Comparison of ENCODE assay signal across 8 mouse cellular contexts in genomic region chr17:34951636-34952377, GRCm38 (mm10). TPM values are rescaled to one million over a fixed set of nuclear protein-coding genes. Genes with fewer than 3 reads are reported as not detected.
DNase-seq lines count a peak whose midpoint lies in the region; ATAC-seq and TF ChIP-seq lines count a peak whose summit lies in the region.

No protein-coding gene starts in this region.

- peak overlapping the region; percentile 78 for H3K4me2 ChIP-seq in heart, embryonic 14.5 days (ENCODE audit: low read length)
- H3K4me2 ChIP-seq in embryonic facial prominence, embryonic 12.5 days (replicated peaks): peak overlapping the region; percentile 83
- peak overlapping the region; percentile 57 for H3K4me2 ChIP-seq in intestine, embryonic 16.5 days (ENCODE audit: low read depth, low read length)
- peak overlapping the region; percentile 72 for H3K4me2 ChIP-seq in midbrain, embryonic 15.5 days

- no peak for DNase-seq in heart, adult 8-10 months (ENCODE audit: low spot score)
- DNase-seq in yolk sac, embryonic 10.5 days (ENCODE audit: low spot score): no peak
- no peak for DNase-seq in urinary bladder, postnatal 36 days (ENCODE audit: low spot score in 2 of 2)

- peak overlapping the region; percentile 98 to 99 for H3K4me3 ChIP-seq in heart, embryonic 14.5 days (ENCODE audit: control insufficient read depth in 1 of 2, insufficient read depth in 1 of 2, low read depth in 1 of 2, low read length in 2 of 2)
- H3K4me3 ChIP-seq in E14TG2a.4 (replicated peaks; ENCODE audit: low read length): peak overlapping the region; percentile 96
- H3K4me3 ChIP-seq in embryonic facial prominence, embryonic 12.5 days: peak overlapping the region; percentile 87
- peak overlapping the region; percentile 96 for H3K4me3 ChIP-seq in intestine, embryonic 16.5 days (ENCODE audit: low read length)
- peak overlapping the region; percentile 94 for H3K4me3 ChIP-seq in midbrain, embryonic 15.5 days

- under 1% methylated on average over 29 of the region's 29 CpGs for WGBS in heart, embryonic 14.5 days
- under 1% methylated on average over 29 of the region's 29 CpGs for WGBS in embryonic facial prominence, embryonic 12.5 days
- under 1% methylated on average over 29 of the region's 29 CpGs for WGBS in intestine, embryonic 16.5 days
- 1% methylated on average over 29 of the region's 29 CpGs for WGBS in midbrain, embryonic 15.5 days

- TF ChIP-seq CTCF in E14TG2a.4 (conservative IDR thresholded peaks at IDR 0.05; ENCODE audit: low read length): no peak

- no peak; the same call in 1 of the 2 replicates for ATAC-seq in heart, embryonic 14.5 days (ENCODE audit: insufficient number of reproducible peaks, insufficient read depth, low FRiP score, low read depth)
- no peak; the same call in none of the 2 replicates for ATAC-seq in embryonic facial prominence, embryonic 12.5 days (ENCODE audit: insufficient number of reproducible peaks, insufficient read depth, low FRiP score, low TSS enrichment)
- ATAC-seq in intestine, embryonic 16.5 days: peak; percentile 24
- ATAC-seq in midbrain, embryonic 15.5 days (replicated peaks): peak; percentile 75

- peaks cover 5% of the 10 kb centered on the region; the same call in 1 of the 2 replicates for H3K27me3 ChIP-seq in heart, embryonic 14.5 days (ENCODE audit: control insufficient read depth, insufficient read depth, low read length)
- H3K27me3 ChIP-seq in E14TG2a.4 (ENCODE audit: insufficient read depth, low read length): peaks cover 9% of the 10 kb centered on the region; the same call in 1 of the 2 replicates
- H3K27me3 ChIP-seq in embryonic facial prominence, embryonic 12.5 days: peaks cover 7% of the 10 kb centered on the region; the same call in 1 of the 2 replicates
- H3K27me3 ChIP-seq in intestine, embryonic 16.5 days (replicated peaks; ENCODE audit: control insufficient read depth, insufficient read depth, low read length): no peaks in the 10 kb centered on the region; the same call in 1 of the 2 replicates
- peaks cover 12% of the 10 kb centered on the region for H3K27me3 ChIP-seq in midbrain, embryonic 15.5 days (replicated peaks)

- H3K9ac ChIP-seq in heart, embryonic 14.5 days (ENCODE audit: low read length): peak overlapping the region; percentile 100
- peak overlapping the region; percentile 99 for H3K9ac ChIP-seq in embryonic facial prominence, embryonic 12.5 days
- peak overlapping the region; percentile 99 for H3K9ac ChIP-seq in intestine, embryonic 16.5 days (ENCODE audit: low read depth, low read length)
- H3K9ac ChIP-seq in midbrain, embryonic 15.5 days: peak overlapping the region; percentile 100

- H3K36me3 ChIP-seq in heart, embryonic 14.5 days (ENCODE audit: control insufficient read depth, insufficient read depth, low read length): peaks cover 22% of the 10 kb centered on the region
- peaks cover 28% of the 10 kb centered on the region for H3K36me3 ChIP-seq in E14TG2a.4 (ENCODE audit: insufficient read depth, low read length)
- peaks cover 18% of the 10 kb centered on the region for H3K36me3 ChIP-seq in embryonic facial prominence, embryonic 12.5 days
- H3K36me3 ChIP-seq in intestine, embryonic 16.5 days (ENCODE audit: control insufficient read depth, insufficient read depth, low read length): peaks cover 7% of the 10 kb centered on the region
- peaks cover 4% of the 10 kb centered on the region; the same call in 1 of the 2 replicates for H3K36me3 ChIP-seq in midbrain, embryonic 15.5 days (replicated peaks)

- H3K27ac ChIP-seq in heart, embryonic 14.5 days (replicated peaks in 1 of 2; ENCODE audit: control insufficient read depth in 1 of 2, insufficient read depth in 1 of 2, low read depth in 2 of 2, low read length in 2 of 2): peak overlapping the region; percentile 76 to 85
- H3K27ac ChIP-seq in embryonic facial prominence, embryonic 12.5 days: peak overlapping the region; percentile 95
- peak overlapping the region; percentile 97 for H3K27ac ChIP-seq in intestine, embryonic 16.5 days (ENCODE audit: low read length)
- H3K27ac ChIP-seq in midbrain, embryonic 15.5 days: peak overlapping the region; percentile 89

- H3K4me1 ChIP-seq in heart, embryonic 14.5 days (ENCODE audit: control insufficient read depth in 2 of 2, insufficient read depth in 2 of 2, low read length in 2 of 2): peaks cover 3 to 13% of the 10 kb centered on the region in 2 experiments
- peaks cover 21% of the 10 kb centered on the region for H3K4me1 ChIP-seq in E14TG2a.4 (replicated peaks; ENCODE audit: low read depth, low read length)
- peaks cover 9% of the 10 kb centered on the region for H3K4me1 ChIP-seq in embryonic facial prominence, embryonic 12.5 days
- H3K4me1 ChIP-seq in intestine, embryonic 16.5 days (ENCODE audit: control insufficient read depth, insufficient read depth, low read length): peaks cover 19% of the 10 kb centered on the region; the same call in 1 of the 2 replicates
- peaks cover 16% of the 10 kb centered on the region for H3K4me1 ChIP-seq in midbrain, embryonic 15.5 days

- no peaks in the 10 kb centered on the region for H3K9me3 ChIP-seq in heart, embryonic 14.5 days (ENCODE audit: control insufficient read depth, low read length)
- H3K9me3 ChIP-seq in E14TG2a.4 (ENCODE audit: low read length): no peaks in the 10 kb centered on the region
- no peaks in the 10 kb centered on the region for H3K9me3 ChIP-seq in embryonic facial prominence, embryonic 12.5 days
- no peaks in the 10 kb centered on the region for H3K9me3 ChIP-seq in intestine, embryonic 16.5 days (ENCODE audit: control insufficient read depth, low read length)
- no peaks in the 10 kb centered on the region for H3K9me3 ChIP-seq in midbrain, embryonic 15.5 days

RNA-seq across cellular contexts. Expression of gene Hspa1b, which starts 7.2 kb away (rescaled TPM):
- 0.09 and 0.19 TPM in 2 replicates for polyA plus RNA-seq in heart, embryonic 14.5 days (2014; fragmentation: Nextera tagmentation; extraction: Ambion mirVana)
- 1 to 10 TPM; 1.4 to 5.5 (median 2.6) TPM for total RNA-seq in heart, adult 8-10 months (2022)
- polyA plus RNA-seq in embryonic facial prominence, embryonic 12.5 days (2016; fragmentation: Nextera tagmentation; extraction: Ambion mirVana): 0.33 and 0.36 TPM in 2 replicates
- 0.22 and 0.24 TPM in 2 replicates for polyA plus RNA-seq in intestine, embryonic 16.5 days (2015; fragmentation: Nextera tagmentation; extraction: Ambion mirVana)
- 0.24 and 0.31 TPM in 2 replicates for polyA plus RNA-seq in midbrain, embryonic 15.5 days (2015; fragmentation: Nextera tagmentation; extraction: Ambion mirVana)

RNA-seq across cellular contexts. Expression of gene Gm20481, which starts 17.9 kb away (rescaled TPM):
- 0.55 TPM in 1 of 2 replicates, not detected in the other for polyA plus RNA-seq in heart, embryonic 14.5 days (2014; fragmentation: Nextera tagmentation; extraction: Ambion mirVana)
- not detected for total RNA-seq in heart, adult 8-10 months (2022)
- not detected in 2 replicates for polyA plus RNA-seq in embryonic facial prominence, embryonic 12.5 days (2016; fragmentation: Nextera tagmentation; extraction: Ambion mirVana)
- not detected in 2 replicates for polyA plus RNA-seq in intestine, embryonic 16.5 days (2015; fragmentation: Nextera tagmentation; extraction: Ambion mirVana)
- not detected in 2 replicates for polyA plus RNA-seq in midbrain, embryonic 15.5 days (2015; fragmentation: Nextera tagmentation; extraction: Ambion mirVana)

RNA-seq across cellular contexts. Expression of gene Hspa1a, which starts 20.1 kb away (rescaled TPM):
- polyA plus RNA-seq in heart, embryonic 14.5 days (2014; fragmentation: Nextera tagmentation; extraction: Ambion mirVana): 2.3 and 2.9 TPM in 2 replicates
- 1 to 10 TPM; 1.8 to 7.5 (median 3.6) TPM for total RNA-seq in heart, adult 8-10 months (2022)
- 4.2 and 4.9 TPM in 2 replicates for polyA plus RNA-seq in embryonic facial prominence, embryonic 12.5 days (2016; fragmentation: Nextera tagmentation; extraction: Ambion mirVana)
- 6.3 and 6.6 TPM in 2 replicates for polyA plus RNA-seq in intestine, embryonic 16.5 days (2015; fragmentation: Nextera tagmentation; extraction: Ambion mirVana)
- polyA plus RNA-seq in midbrain, embryonic 15.5 days (2015; fragmentation: Nextera tagmentation; extraction: Ambion mirVana): 12.7 and 13.3 TPM in 2 replicates

RNA-seq across cellular contexts. Expression of gene Hspa1l, which starts 20.7 kb away (rescaled TPM):
- polyA plus RNA-seq in heart, embryonic 14.5 days (2014; fragmentation: Nextera tagmentation; extraction: Ambion mirVana): 2.2 and 2.7 TPM in 2 replicates
- 10 to 100 TPM in 2 of 4 experiments, 1 to 10 TPM in 2; 8.7 to 13.3 (median 11.0) TPM for total RNA-seq in heart, adult 8-10 months (2022)
- 0.84 and 0.99 TPM in 2 replicates for polyA plus RNA-seq in embryonic facial prominence, embryonic 12.5 days (2016; fragmentation: Nextera tagmentation; extraction: Ambion mirVana)
- 0.38 and 0.57 TPM in 2 replicates for polyA plus RNA-seq in intestine, embryonic 16.5 days (2015; fragmentation: Nextera tagmentation; extraction: Ambion mirVana)
- polyA plus RNA-seq in midbrain, embryonic 15.5 days (2015; fragmentation: Nextera tagmentation; extraction: Ambion mirVana): 1.2 and 1.5 TPM in 2 replicates

RNA-seq across cellular contexts. Expression of gene Neu1, which starts 20.8 kb away (rescaled TPM):
- 13.7 and 14.6 TPM in 2 replicates for polyA plus RNA-seq in heart, embryonic 14.5 days (2014; fragmentation: Nextera tagmentation; extraction: Ambion mirVana)
- 10 to 100 TPM; 13.0 to 16.1 (median 14.4) TPM for total RNA-seq in heart, adult 8-10 months (2022)
- polyA plus RNA-seq in embryonic facial prominence, embryonic 12.5 days (2016; fragmentation: Nextera tagmentation; extraction: Ambion mirVana): 19.2 and 20.8 TPM in 2 replicates
- polyA plus RNA-seq in intestine, embryonic 16.5 days (2015; fragmentation: Nextera tagmentation; extraction: Ambion mirVana): 226 and 301 TPM in 2 replicates
- polyA plus RNA-seq in midbrain, embryonic 15.5 days (2015; fragmentation: Nextera tagmentation; extraction: Ambion mirVana): 36.1 and 41.1 TPM in 2 replicates

Comparison
In these comparisons a context has a peak if more than half of its experiments do, and no peak if none do; other contexts are left out.
1. ATAC-seq: peak in intestine, embryonic 16.5 days (single experiment) and midbrain, embryonic 15.5 days (single experiment); none in heart, embryonic 14.5 days (single experiment) and embryonic facial prominence, embryonic 12.5 days (single experiment).
2. Peak in every context shown above with its lines, with median percentiles within 50 percentile points of each other: H3K27ac ChIP-seq, H3K4me2 ChIP-seq, H3K4me3 ChIP-seq and H3K9ac ChIP-seq.